Mouse (Mus musculus) NIH3T3 (cell line): ENCODE measurements at regions not wholly inside any gene's neighbourhood (a gene's known extent, or its start where the extent isn't known, plus 50 kb on each side); places are given as distances from the start of the nearest gene placed in this dataset.

Experiments
- DNase-seq: peaks from one replicate; pipeline ENCODE4 v3.0.0-alpha.2; 2012; ENCODE audit warnings: low read depth

- DNase-seq: no peak
Observed at GRCm38 (mm10) chr5:106181726-106182125, 276.2 kb downstream of the Barhl2 start.

DNA sequence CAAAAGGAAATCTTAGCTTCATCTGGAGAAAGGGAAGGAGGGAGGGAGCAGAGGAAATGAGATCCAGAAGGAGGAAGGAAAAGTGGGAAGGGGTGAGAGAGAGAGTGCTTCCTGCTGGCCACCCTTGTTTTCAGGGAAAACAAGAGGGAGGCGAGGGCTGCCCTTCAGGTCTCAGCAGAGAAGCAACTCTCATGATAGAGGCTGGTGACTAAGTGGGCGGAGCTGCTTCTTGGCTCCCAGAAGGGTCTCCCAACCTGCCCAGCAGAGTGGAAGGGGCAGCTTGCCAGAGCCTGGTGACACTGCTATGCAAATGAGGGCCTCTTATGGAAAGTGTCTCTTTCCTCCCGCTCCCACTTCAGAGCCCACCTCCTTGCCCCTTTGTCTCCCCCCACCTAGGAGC is 285.8 kb downstream of the Barhl2 start:
- no peak for DNase-seq

GRCm38 (mm10) chr5:106170405-106170804 is 287.6 kb downstream of the Barhl2 start:
- DNase-seq: no peak

- DNase-seq: no peak
Observed at GRCm38 (mm10) chr5:106167556-106167955, 290.4 kb downstream of the Barhl2 start.

DNA sequence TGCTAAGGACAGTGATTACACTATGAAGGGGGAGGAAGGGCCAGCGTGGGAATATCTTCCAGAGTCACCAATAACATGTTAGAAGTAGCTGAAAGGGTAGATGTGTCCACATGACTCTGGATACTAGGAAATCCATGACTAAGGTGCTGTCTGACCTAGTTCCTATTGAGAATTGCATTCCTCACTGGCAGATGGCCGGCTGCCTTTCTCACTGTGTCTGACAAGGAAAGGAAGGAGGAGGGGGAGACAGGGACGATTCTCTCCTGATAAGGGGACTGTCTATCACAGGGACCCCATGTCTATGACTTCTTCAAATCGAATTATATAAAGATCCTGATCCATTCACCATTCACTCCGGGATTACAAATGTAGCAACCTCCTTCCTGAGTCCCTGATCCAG is 289.9 kb downstream of the Zfp326 start:
- no peak for DNase-seq

GRCm38 (mm10) chr5:106164190-106164589 is 287.8 kb downstream of the Zfp326 start:
- DNase-seq: no peak

DNA sequence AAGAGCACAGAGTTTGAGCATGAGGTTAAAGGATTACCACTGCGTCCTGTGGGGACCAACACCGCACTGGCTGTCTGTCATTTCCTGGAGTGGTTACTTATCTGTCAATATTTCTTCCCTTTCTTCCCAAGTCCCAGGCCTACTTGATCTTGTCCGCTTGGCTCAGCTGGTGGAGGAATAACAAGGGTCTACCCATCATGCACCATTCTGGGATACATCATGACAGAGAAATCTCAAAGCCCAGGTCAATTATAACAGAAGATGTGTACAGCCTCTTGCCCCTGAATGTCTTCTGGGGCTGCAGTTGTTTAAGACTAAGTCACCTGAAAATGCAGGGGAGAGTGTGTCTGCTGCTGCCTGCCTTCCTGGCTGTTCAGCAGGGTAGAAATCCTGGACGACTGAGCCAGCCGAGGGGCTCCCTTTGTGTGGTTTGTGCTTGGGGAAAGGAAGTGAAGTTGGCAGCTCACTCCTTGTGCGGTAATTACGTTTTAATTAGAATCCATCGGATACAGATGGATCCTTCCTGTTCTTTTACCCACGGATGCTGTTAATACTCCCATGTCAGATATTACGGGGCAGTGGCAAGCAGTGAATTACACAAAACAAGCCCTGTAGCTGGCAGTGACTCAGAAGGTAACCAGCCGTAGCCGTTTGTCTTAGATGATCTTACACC is 286.8 kb downstream of the Zfp326 start:
- DNase-seq: no peak

DNA sequence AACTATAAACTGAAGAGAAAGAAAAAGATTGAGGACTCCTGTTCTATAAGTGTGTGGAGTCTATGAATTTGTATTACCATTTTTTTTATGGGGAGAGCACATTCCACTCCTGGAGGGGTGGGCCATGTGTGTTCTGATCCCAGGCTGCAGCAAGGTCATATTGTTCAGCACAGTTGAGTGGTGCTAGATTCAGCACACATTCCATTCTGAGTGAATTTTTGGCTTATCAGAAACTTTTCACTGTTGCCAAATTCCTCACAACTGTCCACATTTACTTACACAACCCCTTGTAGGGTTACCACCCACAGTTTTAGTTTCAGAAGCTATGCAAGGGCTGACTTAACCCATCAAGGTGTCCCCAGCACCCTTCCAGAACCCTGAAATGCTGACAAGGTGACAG is 262.7 kb downstream of the Zfp326 start:
- no peak for DNase-seq

- DNase-seq: no peak
Observed at GRCm38 (mm10) chr5:106122928-106123327, 246.6 kb downstream of the Zfp326 start.

GRCm38 (mm10) chr5:106119584-106119983 is 243.2 kb downstream of the Zfp326 start:
- no peak for DNase-seq

GRCm38 (mm10) chr5:106113186-106113585 is 236.8 kb downstream of the Zfp326 start:
- no peak for DNase-seq

- DNase-seq: no peak
Observed at GRCm38 (mm10) chr5:106108474-106108971, 232.2 kb downstream of the Zfp326 start.

DNA sequence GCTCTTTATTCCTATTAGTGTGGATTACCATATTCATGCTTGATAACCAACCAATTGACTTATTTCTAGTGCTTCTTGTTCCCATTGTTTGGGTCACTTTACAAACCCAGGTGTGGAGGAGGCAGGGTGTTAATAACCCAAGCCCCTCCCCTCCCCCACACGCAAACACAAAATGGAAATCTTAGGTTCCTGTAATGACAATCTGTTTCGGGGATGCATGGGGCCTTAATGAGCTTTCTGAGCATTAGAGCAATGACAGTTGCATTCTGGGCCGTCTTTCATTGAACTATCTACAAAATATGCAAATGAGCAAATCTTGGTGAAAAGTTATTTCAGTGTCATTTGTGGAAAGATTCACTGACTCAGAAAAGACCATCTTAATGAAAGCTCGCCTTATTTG is 225.9 kb downstream of the Zfp326 start:
- DNase-seq: no peak

DNA sequence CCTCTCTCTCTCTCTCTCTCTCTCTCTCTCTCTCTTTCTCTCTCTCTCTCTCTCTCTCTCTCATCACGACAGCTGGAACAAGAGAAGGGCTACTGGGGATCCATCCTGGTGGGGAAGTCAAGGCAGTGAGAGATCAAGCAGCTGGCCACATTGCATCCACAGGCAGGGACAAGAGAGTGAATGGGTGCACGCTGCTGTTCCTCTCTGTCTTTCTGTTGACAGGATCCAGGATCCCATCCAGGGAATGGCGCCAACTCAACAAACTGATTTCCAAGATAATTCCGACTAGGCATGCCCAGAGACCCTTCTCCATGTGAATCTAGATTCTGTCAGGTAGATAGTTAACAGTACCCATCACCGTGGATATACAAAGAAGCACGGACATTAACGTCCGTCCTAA is 222.5 kb downstream of the Zfp326 start:
- no peak for DNase-seq

GRCm38 (mm10) chr5:106089332-106089731 is 213.0 kb downstream of the Zfp326 start:
- DNase-seq: no peak

GRCm38 (mm10) chr5:106088478-106089185 is 212.3 kb downstream of the Zfp326 start:
- DNase-seq: no peak

- DNase-seq: no peak
Observed at GRCm38 (mm10) chr5:106083786-106084185, 207.4 kb downstream of the Zfp326 start.

DNA sequence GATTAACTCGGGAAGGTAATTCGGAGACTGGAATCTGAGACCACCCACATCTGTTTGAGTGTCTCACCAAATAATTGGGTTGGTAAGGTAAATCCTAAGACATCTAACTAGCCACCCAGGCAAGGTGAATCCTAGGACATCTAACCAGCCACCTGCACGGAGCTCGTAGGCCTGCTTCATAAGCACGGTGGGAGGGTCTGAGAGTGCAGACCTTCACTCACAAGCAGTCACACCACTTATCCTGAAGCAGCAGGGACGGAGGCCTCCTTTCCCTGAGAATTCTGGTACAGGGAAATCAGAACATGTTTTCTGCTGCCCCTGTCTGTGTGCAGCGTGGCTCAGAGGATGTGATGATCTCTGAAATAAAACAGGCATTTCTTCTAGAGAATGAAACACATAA is 206.5 kb downstream of the Zfp326 start:
- DNase-seq: no peak

GRCm38 (mm10) chr5:106067124-106067551 is 190.8 kb downstream of the Zfp326 start:
- DNase-seq: no peak

DNA sequence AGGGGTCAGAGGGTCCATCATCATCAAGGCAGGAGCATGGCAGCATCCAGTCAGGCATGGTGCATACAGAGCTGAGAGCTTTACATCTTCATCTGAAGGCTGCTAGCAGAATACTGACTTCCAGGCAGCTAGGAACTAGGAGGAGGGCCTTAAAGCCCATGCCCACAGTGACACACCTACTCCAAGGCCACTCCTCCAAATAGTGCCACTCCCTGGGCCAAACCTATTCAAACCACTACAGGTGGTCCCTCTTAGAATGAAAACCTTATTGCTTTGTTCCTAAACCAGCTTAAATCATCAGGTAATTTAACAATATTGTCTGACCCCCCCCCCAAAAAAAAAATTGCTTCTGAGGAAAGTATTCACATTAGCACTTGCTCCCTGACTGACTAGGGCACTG is 190.3 kb downstream of the Zfp326 start:
- DNase-seq: no peak

DNA sequence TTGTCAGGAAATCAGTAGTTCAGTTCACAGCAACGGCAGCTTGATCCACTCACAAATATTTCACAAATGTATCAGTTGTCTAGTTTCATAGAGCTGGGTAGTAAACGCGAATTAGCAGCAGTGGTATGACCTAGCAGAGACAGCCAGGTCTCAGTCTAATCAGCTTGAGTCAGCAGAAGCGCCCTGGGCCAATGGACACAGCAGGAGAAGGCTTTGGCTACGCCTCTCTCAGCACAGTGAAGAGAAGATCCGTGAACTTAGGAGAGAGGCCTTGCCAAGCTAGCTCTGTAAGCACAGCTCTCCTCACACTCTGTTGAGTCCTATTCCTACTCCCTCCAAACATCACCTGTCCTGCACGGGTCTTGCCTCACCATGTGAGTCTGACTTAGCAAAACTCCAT is 188.0 kb downstream of the Zfp326 start:
- DNase-seq: no peak

DNA sequence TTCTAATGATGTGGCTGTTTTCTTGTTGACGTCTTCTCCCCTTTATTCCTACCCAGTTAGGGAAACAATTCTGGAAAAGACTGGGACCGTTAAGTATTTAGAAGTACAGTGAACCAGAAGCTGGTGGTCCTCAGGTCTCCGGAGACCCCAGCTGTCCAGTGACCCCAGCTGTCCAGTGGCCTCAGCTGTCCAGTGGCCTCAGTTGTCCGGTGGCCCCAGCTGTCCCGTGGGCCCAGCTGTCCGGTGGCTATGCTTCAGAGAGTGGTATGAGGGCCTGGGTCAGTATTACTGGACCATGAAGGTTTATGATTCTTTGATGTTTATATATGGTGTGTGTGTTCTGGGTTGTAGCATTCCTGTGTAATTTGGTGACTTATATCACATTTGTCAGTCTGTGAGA is 186.6 kb downstream of the Zfp326 start:
- no peak for DNase-seq

GRCm38 (mm10) chr5:106056631-106057030 is 180.3 kb downstream of the Zfp326 start:
- DNase-seq: no peak

- no peak for DNase-seq
Observed at GRCm38 (mm10) chr5:106055221-106055620, 178.9 kb downstream of the Zfp326 start.
